Mouse (Mus musculus) kidney, adult 9 months (tissue): Measurements from ENCODE around the gene Foxp1.

ENCODE experiments used
- DNase-seq: peaks from one replicate; pipeline ENCODE4 v3.0.0; 2022

The Foxp1 gene

DNA sequence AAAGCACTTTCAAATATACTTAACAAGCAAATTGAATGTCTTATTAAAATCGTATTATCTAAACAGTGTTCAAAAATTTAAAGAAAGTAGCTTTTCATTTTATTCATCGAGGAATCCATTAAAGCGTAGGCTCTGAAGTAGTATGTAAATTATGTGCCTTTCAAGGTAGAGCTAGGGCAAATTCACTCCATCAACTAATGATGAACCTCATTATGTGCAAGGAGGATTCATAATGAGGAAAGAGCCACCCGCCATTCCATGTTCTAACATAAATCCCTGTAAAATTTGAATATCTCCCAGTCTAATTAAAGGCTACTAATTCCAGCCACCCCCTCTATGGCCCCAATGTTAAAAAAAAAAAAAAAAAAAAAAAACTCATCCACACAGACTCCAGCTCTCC, 319.7 kb downstream of the Foxp1 start:
- no peak for DNase-seq

GRCm38 (mm10) chr6:99201271-99201705, 321.2 kb downstream of the Foxp1 start:
- no peak for DNase-seq

- no peak for DNase-seq
Observed at GRCm38 (mm10) chr6:99200656-99201055, 321.9 kb downstream of the Foxp1 start.

GRCm38 (mm10) chr6:99199277-99199676, 323.2 kb downstream of the Foxp1 start:
- DNase-seq: no peak

- DNase-seq: peak; percentile 42
Observed at GRCm38 (mm10) chr6:99193697-99194096, 328.8 kb downstream of the Foxp1 start.

DNA sequence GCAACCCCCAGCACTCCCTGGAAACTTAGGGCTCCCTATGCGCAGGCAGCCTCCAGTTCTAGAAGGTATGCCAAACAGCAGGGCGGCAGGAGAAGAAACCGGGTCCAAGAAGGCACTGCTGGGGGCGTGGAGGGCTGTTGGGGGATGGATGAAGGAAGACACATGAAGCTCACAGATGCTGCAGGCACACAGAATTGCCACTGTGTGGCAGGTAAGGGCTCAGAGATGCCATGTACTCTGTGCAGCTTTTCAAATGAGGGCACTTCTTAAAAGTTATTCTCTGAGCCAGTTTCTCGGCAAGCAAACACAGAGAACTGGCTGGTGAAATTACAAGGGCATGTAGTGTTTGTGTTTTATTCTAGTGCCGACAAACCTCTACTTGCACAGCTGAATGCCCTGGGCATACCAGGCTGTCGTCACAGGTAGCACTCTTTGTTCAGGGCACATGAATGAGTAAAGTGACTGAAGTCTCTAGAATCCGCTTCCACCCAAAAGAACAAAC, 330.8 kb downstream of the Foxp1 start:
- no peak for DNase-seq

GRCm38 (mm10) chr6:99191041-99191635, 331.4 kb downstream of the Foxp1 start:
- DNase-seq: no peak

DNA sequence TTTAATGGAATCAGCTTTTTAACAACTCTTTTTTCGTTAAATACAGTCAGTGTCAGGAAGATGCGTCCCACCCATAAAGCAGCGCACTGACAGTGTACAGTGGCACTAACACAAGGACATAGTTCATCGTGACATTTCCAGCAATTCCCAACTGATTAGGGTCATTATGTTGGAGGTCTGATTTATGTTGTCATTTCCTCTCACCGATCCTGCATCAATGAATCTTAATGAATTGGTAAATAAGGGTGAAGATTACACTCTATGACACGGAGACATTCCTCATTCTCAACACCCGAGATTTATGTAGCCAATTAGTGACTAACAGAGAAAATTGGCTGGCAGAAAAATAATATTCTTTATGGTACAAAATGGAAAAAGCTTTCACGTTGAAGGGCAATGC, 332.6 kb downstream of the Foxp1 start:
- no peak for DNase-seq

- DNase-seq: no peak
Observed at GRCm38 (mm10) chr6:99188366-99189216, 333.9 kb downstream of the Foxp1 start.

GRCm38 (mm10) chr6:99187914-99188313, 334.6 kb downstream of the Foxp1 start:
- DNase-seq: no peak

GRCm38 (mm10) chr6:99187415-99187814, 335.1 kb downstream of the Foxp1 start:
- DNase-seq: no peak

DNA sequence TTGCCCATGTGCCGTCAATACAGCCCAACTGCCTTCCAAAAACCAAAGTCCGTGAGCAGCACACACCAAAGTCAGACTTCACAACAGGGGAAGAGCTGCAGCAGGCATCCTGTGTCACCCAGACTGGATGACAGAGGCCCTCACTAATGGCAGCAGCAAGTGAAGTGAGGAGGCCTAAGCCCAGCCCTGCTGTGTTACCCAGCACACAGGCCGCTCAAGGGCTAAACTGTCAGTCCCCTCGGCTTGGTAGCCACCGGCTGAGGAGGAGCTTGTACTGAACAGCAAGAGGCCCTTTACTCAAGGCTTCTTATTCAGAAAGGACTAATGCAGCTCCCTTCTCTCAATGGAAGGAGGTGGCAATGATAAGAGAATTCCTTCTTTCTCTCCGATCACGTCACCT, 336.0 kb downstream of the Foxp1 start:
- no peak for DNase-seq

GRCm38 (mm10) chr6:99185797-99186196, 336.7 kb downstream of the Foxp1 start:
- DNase-seq: no peak

GRCm38 (mm10) chr6:99184051-99184450, 338.5 kb downstream of the Foxp1 start:
- no peak for DNase-seq

GRCm38 (mm10) chr6:99182777-99183176, 339.7 kb downstream of the Foxp1 start:
- DNase-seq: no peak

GRCm38 (mm10) chr6:99176216-99176615, 346.3 kb downstream of the Foxp1 start:
- DNase-seq: no peak

GRCm38 (mm10) chr6:99175377-99175776, 347.1 kb downstream of the Foxp1 start:
- DNase-seq: no peak

DNA sequence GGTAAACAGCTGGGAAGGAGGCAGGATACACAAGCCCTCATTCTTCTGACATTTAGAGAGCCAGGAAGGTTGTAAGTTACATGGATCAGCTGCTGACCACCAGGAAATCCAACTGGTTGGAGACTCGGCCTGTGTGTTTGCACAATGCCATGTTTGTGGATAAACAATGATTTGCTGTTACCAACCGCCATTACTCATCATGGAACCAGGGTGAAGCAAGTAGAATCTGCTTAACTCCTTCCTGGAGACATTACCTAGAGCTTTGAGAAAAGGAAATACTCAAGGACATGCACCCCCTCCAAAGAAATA, 348.7 kb downstream of the Foxp1 start:
- no peak for DNase-seq

DNA sequence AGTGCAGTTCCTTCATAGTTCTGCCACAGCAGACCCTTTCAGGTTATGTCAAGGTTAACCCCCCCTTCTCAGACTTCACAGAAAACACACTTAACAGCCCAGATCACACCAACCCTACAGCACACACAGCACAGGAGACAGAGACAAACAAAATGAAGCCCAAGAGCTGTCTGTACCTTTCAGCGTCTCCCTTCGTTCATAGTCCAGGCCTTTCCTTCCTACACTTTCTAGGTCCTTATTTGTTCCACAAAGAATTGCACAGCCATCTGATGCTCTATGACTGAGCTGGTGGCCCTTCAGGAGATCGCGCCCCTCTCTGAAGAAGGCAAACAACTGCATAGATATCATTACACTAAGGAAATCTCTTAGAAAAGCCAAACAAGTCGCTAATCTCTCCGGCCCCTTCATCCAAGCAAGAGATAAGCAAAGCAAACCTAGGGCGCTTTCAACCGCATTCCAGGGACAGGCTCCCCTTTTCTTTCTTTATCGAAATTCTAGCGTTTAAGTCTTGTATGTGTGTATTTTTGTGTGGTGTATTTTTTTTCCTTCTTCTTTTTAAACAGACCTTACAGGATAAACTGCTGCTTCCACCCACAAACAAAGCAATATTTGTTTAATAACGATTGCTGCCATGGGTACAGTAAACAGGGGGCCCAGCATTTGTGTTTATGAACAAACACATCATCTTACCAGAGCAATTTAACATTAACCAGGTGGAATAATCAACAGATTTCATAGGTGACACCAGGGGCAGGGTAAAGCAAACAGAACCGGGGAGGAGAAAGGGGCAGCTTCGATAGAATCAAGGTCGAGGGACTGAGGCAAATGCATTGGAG, 349.2 kb downstream of the Foxp1 start:
- no peak for DNase-seq

GRCm38 (mm10) chr6:99172589-99172986, 349.9 kb downstream of the Foxp1 start:
- no peak for DNase-seq

DNA sequence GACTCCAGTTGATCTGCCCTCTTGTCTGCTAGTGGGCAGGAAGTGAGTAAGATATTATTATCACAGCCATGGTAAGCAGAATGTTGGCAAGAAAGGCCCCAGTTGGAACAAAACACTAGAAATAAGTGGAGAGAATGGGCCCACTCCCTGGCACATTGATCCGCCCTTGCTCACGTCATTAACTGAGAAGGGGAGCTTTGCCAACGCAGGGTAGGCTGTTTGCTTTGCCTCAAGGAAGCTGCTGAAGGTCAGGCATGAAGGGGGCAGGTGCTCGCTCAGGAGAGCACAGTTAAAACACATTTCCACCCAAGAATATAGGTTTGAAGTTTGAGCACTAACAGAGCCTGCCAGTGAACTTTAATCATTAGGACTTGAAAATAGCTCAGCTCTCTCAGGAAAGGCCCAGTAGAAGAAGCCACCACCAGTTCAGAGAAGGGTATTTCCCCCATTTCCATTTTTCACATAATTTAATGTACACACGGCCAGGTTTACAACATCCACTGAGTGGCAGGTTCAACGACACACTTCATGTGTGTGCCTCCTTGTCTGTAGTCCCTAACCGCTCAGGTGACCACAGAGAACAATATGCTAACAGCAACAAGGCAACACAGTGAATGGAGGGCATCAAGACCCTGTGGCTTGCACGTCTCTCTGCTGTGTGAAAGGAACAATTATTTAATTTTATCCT, 350.5 kb downstream of the Foxp1 start:
- peak; percentile 14 for DNase-seq

DNA sequence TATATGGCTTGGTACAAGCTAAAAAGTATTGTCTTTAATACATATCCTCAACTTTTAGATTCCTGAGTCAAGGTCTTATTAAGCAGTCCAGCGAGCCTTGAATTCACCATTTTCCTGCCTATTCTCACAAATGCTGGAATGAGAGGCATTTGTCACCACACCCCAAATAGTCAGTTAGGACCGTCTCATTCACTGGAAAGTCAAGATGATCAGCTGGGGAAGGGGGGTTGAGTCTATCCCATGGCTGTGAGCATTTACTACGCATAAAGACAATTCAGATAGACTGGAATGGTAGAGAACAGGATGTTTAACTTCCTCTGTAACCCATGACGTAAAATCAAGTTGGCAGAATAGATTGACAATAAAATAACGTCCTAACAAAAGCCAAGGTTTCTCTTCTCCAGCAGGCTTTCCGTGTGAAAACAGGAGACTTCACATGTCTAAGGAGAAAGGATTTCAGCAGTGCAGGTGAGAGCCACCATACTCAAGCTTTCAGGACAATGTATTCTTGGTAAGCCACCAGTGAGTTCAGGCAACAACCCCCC, 351.2 kb downstream of the Foxp1 start:
- DNase-seq: no peak

DNA sequence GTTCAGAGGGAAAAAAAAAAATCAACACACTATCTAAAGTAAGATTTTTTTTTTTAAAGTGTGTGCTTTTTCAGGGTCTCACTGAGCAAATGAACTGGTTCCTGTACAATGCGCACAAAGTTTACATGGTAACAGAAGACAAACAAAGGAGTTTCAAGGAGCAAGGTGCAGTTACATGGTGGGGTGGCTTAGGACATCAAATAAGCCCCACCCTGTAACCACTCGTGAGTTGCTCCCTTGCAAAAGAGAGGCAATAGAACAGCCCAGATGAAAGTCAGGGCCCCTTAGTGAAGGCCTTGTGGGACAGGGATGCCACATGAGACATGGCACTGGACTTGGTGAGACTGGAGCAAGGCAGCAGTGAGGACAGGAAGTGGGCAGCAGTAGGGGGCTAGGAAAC, 353.8 kb downstream of the Foxp1 start:
- no peak for DNase-seq
